Mouse (Mus musculus) testis, adult 2 months (tissue): ENCODE measurements around the gene Lzts2.

Experiments
- CTCF ChIP-seq: fragments of 200-500 bp; IDR thresholded peaks from 2 replicates; pipeline ENCODE4 v1.5.1; 2012; ENCODE audit warnings: low read depth, mild to moderate bottlenecking, inconsistent platforms, low read length, moderate library complexity; ENCODE audit not compliant: control insufficient read depth, insufficient read depth, insufficient replicate concordance
- POLR2A ChIP-seq: fragments of 200-500 bp; IDR thresholded peaks from 2 replicates; pipeline ENCODE4 v1.6.1; 2012; ENCODE audit warnings: low read depth, mild to moderate bottlenecking, inconsistent platforms, low read length, moderate library complexity; ENCODE audit not compliant: control insufficient read depth

DNA sequence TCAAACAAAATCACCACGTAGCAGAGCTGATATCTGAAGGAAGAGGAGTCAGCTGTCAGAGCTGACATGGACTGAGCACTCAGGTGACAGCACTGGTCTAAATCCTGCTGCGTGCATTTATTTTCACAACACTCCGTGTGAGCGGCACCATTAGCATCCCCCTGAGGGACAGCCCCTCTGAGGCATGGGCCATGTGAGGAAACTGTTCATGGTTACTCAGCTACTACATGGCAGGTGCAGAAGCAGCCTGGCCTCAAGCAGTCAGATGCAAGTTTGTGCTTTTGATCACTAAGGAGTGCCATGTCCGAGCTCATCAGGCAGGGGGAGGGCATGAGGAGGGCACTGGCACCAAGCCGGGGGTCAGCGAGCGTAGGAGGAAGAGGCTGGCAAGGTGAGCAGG lies 14.6 kb upstream of the Lzts2 start:
- TF ChIP-seq CTCF (no peak), POLR2A (no peak)
